Mouse (Mus musculus) heart, adult 2 months (tissue): ENCODE measurements around the gene Hist1h2ad.

Experiments used
- EP300 ChIP-seq: fragments of 200-500 bp; IDR thresholded peaks from 2 replicates; pipeline ENCODE4 v1.6.1; 2011; ENCODE audit warnings: low read depth, low read length, control low read depth; ENCODE audit not compliant: insufficient read depth
- POLR2A ChIP-seq: fragments of 200-500 bp; IDR thresholded peaks from 2 replicates; pipeline ENCODE4 v1.6.1; 2011; ENCODE audit warnings: mild to moderate bottlenecking, low read depth, low read length, control low read depth; ENCODE audit not compliant: insufficient read depth

DNA sequence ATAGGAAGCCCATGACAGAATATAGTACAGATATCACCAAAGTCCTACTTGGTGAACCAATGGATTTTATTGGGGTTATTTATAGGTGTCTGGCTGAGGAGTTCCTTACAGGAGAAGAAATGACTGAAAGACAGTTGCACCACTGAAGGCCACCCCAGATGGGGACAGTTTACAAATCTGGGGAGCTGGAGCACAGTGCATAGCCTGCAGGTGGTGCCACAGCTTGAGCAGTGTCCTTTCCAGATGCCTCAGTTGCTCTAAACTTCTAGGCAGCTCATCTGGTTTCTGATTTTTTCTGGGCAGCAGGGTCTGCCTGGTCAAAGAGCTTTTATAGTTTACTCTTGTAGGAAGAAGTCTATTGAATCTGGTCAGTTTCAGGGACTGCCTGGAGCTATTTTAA, 35.7 kb downstream of the Hist1h2ad start:
- TF ChIP-seq POLR2A (no peak), EP300 (no peak)
